Mouse (Mus musculus) ES-E14 (cell line): ENCODE measurements around the gene Ttll3.

ENCODE experiments used
- CHD2 ChIP-seq: IDR thresholded peaks from 2 replicates; pipeline ENCODE4 v1.6.1; 2014; ENCODE audit warnings: mild to moderate bottlenecking, low read depth, low read length, inconsistent platforms
- HCFC1 ChIP-seq: IDR thresholded peaks from 2 replicates; pipeline ENCODE4 v1.6.1; 2012; ENCODE audit warnings: low read length, inconsistent platforms, borderline replicate concordance; ENCODE audit not compliant: insufficient read depth
- MAFK ChIP-seq: IDR thresholded peaks from 2 replicates; pipeline ENCODE4 v1.6.1; 2014; ENCODE audit warnings: mild to moderate bottlenecking, low read depth, low read length, inconsistent platforms; ENCODE audit not compliant: insufficient read depth
- ZC3H11A ChIP-seq: IDR thresholded peaks from 2 replicates; pipeline ENCODE4 v1.6.1; 2012; ENCODE audit warnings: low read depth, mild to moderate bottlenecking, inconsistent platforms, low read length, borderline replicate concordance

GRCm38 (mm10) chr6:113362241-113362640, 26.8 kb upstream of the Ttll3 start:
- no peak for TF ChIP-seq HCFC1
- no peak for TF ChIP-seq ZC3H11A
- no peak for TF ChIP-seq CHD2
- no peak for TF ChIP-seq MAFK
